Mouse (Mus musculus): ENCODE data around the gene Phldb2.

The Phldb2 gene

GRCm38 (mm10) chr16:45724742-45725102 lies 228.7 kb downstream of the Phldb2 start:
- DNase-seq (ENCODE audit: low spot score), result no peak

- DNase-seq (ENCODE audit: low spot score), result peak; percentile 10
Observed at GRCm38 (mm10) chr16:45724061-45724741, 229.2 kb downstream of the Phldb2 start, which contains the start of gene Tagln3. Gene Tagln3 (minus strand): TSS chr16:45724608.

GRCm38 (mm10) chr16:45723172-45723901 lies 230.1 kb downstream of the Phldb2 start:
- DNase-seq (ENCODE audit: low spot score), result no peak

- DNase-seq (ENCODE audit: low spot score), result no peak
Observed at GRCm38 (mm10) chr16:45722460-45722951, 230.9 kb downstream of the Phldb2 start.

- no peak for DNase-seq (ENCODE audit: low spot score)
Observed at GRCm38 (mm10) chr16:45720022-45720630, 233.3 kb downstream of the Phldb2 start.

GRCm38 (mm10) chr16:45718296-45718695 lies 235.1 kb downstream of the Phldb2 start:
- DNase-seq (ENCODE audit: low spot score), result no peak

GRCm38 (mm10) chr16:45714489-45715150 lies 238.8 kb downstream of the Phldb2 start:
- no peak for DNase-seq (ENCODE audit: low spot score)

GRCm38 (mm10) chr16:45713878-45714277 lies 239.5 kb downstream of the Phldb2 start:
- DNase-seq (ENCODE audit: low spot score), result no peak

- no peak for DNase-seq (ENCODE audit: low spot score)
Observed at GRCm38 (mm10) chr16:45713261-45713660, 240.1 kb downstream of the Phldb2 start.

GRCm38 (mm10) chr16:45711263-45711662 lies 242.1 kb downstream of the Phldb2 start:
- DNase-seq (ENCODE audit: low spot score), result no peak

- DNase-seq (ENCODE audit: low spot score), result no peak
Observed at GRCm38 (mm10) chr16:45699301-45699700, 254.1 kb downstream of the Phldb2 start.

- no peak for DNase-seq (ENCODE audit: low spot score)
Observed at GRCm38 (mm10) chr16:45697996-45698395, 255.4 kb downstream of the Phldb2 start.
